12 mouse cellular contexts compared by ENCODE assay signal in genomic region chr11:70070603-70071002, GRCm38 (mm10). TPM values are rescaled to one million over a fixed set of nuclear protein-coding genes. Genes with fewer than 3 reads are reported as not detected.
"Had no signal": no experiment of that assay in that cellular context is flagged by ENCODE, and none has a peak within 500 bp of the region (broad histone marks: within the 10 kb centered on the region; RNA-seq: fewer than 3 reads in every experiment).

No protein-coding gene starts in this region.

RNA-seq across cellular contexts. Expression of gene Asgr1, which starts 16.7 kb away (rescaled TPM):
- total RNA-seq: megakaryocyte progenitor cell, adult 5-6 weeks; megakaryocyte-erythroid progenitor cell, adult 5-6 weeks had no signal
- polyA plus RNA-seq: macrophage; spleen, adult 2 months; thymus, adult 2 months had no signal

RNA-seq across cellular contexts. Expression of gene Asgr2, which starts 21.8 kb away (rescaled TPM):
- total RNA-seq: megakaryocyte-erythroid progenitor cell, adult 5-6 weeks; midbrain, postnatal 0 days had no signal
- polyA plus RNA-seq: lung, postnatal 0 days; midbrain, embryonic 10.5 days; midbrain, embryonic 13.5 days; midbrain, embryonic 15.5 days; midbrain, postnatal 0 days; neural tube, embryonic 13.5 days had no signal

RNA-seq across cellular contexts. Expression of gene Mgl2, which starts 59.5 kb away (rescaled TPM):
- total RNA-seq: megakaryocyte-erythroid progenitor cell, adult 5-6 weeks had no signal
- polyA plus RNA-seq: midbrain, embryonic 10.5 days; neural tube, embryonic 11.5 days had no signal
